Mouse (Mus musculus): ENCODE results near the gene Padi3.

GRCm38 (mm10) chr4:140815496-140815895 lies 5.0 kb upstream of the Padi3 start:
- no peak for TF ChIP-seq POLR2A (IDR thresholded peaks at IDR 0.05; ENCODE audit: borderline replicate concordance, insufficient read depth, low read length)
- no peak for TF ChIP-seq CTCF (IDR thresholded peaks at IDR 0.05; ENCODE audit: borderline replicate concordance, insufficient read depth, low read depth, low read length)

Data from cerebellum, adult 2 months (tissue).